In genomic region chr19:55271448-55271847, GRCm38 (mm10) we compare ENCODE assay signal across 10 mouse cellular contexts. TPM values are rescaled to one million over a fixed set of nuclear protein-coding genes. Genes with fewer than 3 reads are reported as not detected.
DNase-seq lines count a peak whose midpoint lies in the region; ATAC-seq lines count a peak whose summit lies in the region.
"Had no signal": no experiment of that assay in that cellular context is flagged by ENCODE, and none has a peak within 500 bp of the region (broad histone marks: within the 10 kb centered on the region; RNA-seq: fewer than 3 reads in every experiment).

No protein-coding gene starts in this region.

- WGBS in liver, embryonic 12.5 days (ENCODE audit: insufficient replicate concordance) = 35% methylated on average over 3 of the region's 3 CpGs
- WGBS in stomach, embryonic 16.5 days = 32% methylated on average over 3 of the region's 3 CpGs

- peak; percentile 54 to 66 for DNase-seq in lung, adult 18-20 months
- no peak for DNase-seq in lung, postnatal 14 days
- peak; percentile 7 for DNase-seq in embryo, embryonic 10.5 days (ENCODE audit: low spot score)
- DNase-seq in cerebellum, postnatal 36 days = no peak
- DNase-seq in B cell, adult 2 months = no peak

- H3K4me2 ChIP-seq in liver, embryonic 12.5 days = 0 out of 2 replicates have a peak overlapping the region, but pooled peaks have one; percentile 1
- no peak overlapping the region for H3K4me2 ChIP-seq in stomach, embryonic 16.5 days (ENCODE audit: low read depth, low read length)
- H3K4me2 ChIP-seq: hindbrain, embryonic 12.5 days; neural tube, embryonic 12.5 days had no signal

- H3K27me3 ChIP-seq in liver, embryonic 12.5 days (replicated peaks) = no peaks in the 10 kb centered on the region
- H3K27me3 ChIP-seq in stomach, embryonic 16.5 days (ENCODE audit: control insufficient read depth, insufficient read depth, low read length) = no peaks in the 10 kb centered on the region
- H3K27me3 ChIP-seq: hindbrain, embryonic 12.5 days; neural tube, embryonic 12.5 days had no signal

- no peak overlapping the region for H3K9ac ChIP-seq in liver, embryonic 12.5 days
- no peak overlapping the region for H3K9ac ChIP-seq in stomach, embryonic 16.5 days (ENCODE audit: low read length)
- H3K9ac ChIP-seq: hindbrain, embryonic 12.5 days; neural tube, embryonic 12.5 days had no signal

- H3K27ac ChIP-seq in liver, embryonic 12.5 days = peak overlapping the region; percentile 74
- H3K27ac ChIP-seq in stomach, embryonic 16.5 days (ENCODE audit: low read length) = peak overlapping the region; percentile 87
- H3K27ac ChIP-seq: heart, embryonic 10.5 days; hindbrain, embryonic 12.5 days; neural tube, embryonic 12.5 days had no signal

- peak; percentile 68 for ATAC-seq in liver, embryonic 12.5 days
- peak; percentile 87 for ATAC-seq in stomach, embryonic 16.5 days (ENCODE audit: insufficient read depth, low FRiP score)

- peaks cover 91% of the 10 kb centered on the region for H3K4me1 ChIP-seq in liver, embryonic 12.5 days
- H3K4me1 ChIP-seq in stomach, embryonic 16.5 days (ENCODE audit: control insufficient read depth, insufficient read depth, low read length) = peaks cover 21% of the 10 kb centered on the region
- H3K4me1 ChIP-seq: neural tube, embryonic 12.5 days had no signal

- no peaks in the 10 kb centered on the region for H3K9me3 ChIP-seq in liver, embryonic 12.5 days (replicated peaks)
- H3K9me3 ChIP-seq in stomach, embryonic 16.5 days (replicated peaks; ENCODE audit: control insufficient read depth, low read length) = no peaks in the 10 kb centered on the region
- H3K9me3 ChIP-seq: heart, embryonic 10.5 days; hindbrain, embryonic 12.5 days; neural tube, embryonic 12.5 days had no signal

- H3K36me3 ChIP-seq in liver, embryonic 12.5 days = peaks cover 67% of the 10 kb centered on the region
- H3K36me3 ChIP-seq in stomach, embryonic 16.5 days (ENCODE audit: control insufficient read depth, insufficient read depth, low read length) = no peaks in the 10 kb centered on the region
- H3K36me3 ChIP-seq: hindbrain, embryonic 12.5 days; neural tube, embryonic 12.5 days had no signal

- no peak overlapping the region for H3K4me3 ChIP-seq in liver, embryonic 12.5 days
- H3K4me3 ChIP-seq in stomach, embryonic 16.5 days (replicated peaks; ENCODE audit: low read length) = no peak overlapping the region
- H3K4me3 ChIP-seq: heart, embryonic 10.5 days; hindbrain, embryonic 12.5 days; neural tube, embryonic 12.5 days had no signal

RNA-seq across cellular contexts. Expression of gene Acsl5, which starts 19.7 kb away (rescaled TPM):
- 110 and 115 TPM in 2 replicates for polyA plus RNA-seq in liver, embryonic 12.5 days (2016; fragmentation: Nextera tagmentation; extraction: Ambion mirVana)
- polyA plus RNA-seq in stomach, embryonic 16.5 days (2015; fragmentation: Nextera tagmentation; extraction: Ambion mirVana) = 145 and 151 TPM in 2 replicates

RNA-seq across cellular contexts. Expression of gene Gucy2g, which starts 30.4 kb away (rescaled TPM):
- 0.04 TPM in 1 of 2 replicates, not detected in the other for polyA plus RNA-seq in liver, embryonic 12.5 days (2016; fragmentation: Nextera tagmentation; extraction: Ambion mirVana)
- 0.05 and 0.11 TPM in 2 replicates for polyA plus RNA-seq in stomach, embryonic 16.5 days (2015; fragmentation: Nextera tagmentation; extraction: Ambion mirVana)
- polyA plus RNA-seq: heart, embryonic 10.5 days; hindbrain, embryonic 12.5 days; neural tube, embryonic 12.5 days had no signal

RNA-seq across cellular contexts. Expression of gene Zdhhc6, which starts 44.4 kb away (rescaled TPM):
- 81.9 and 83.4 TPM in 2 replicates for polyA plus RNA-seq in liver, embryonic 12.5 days (2016; fragmentation: Nextera tagmentation; extraction: Ambion mirVana)
- polyA plus RNA-seq in stomach, embryonic 16.5 days (2015; fragmentation: Nextera tagmentation; extraction: Ambion mirVana) = 85.8 and 92.1 TPM in 2 replicates

RNA-seq across cellular contexts. Expression of gene Vti1a, which starts 44.6 kb away (rescaled TPM):
- polyA plus RNA-seq in liver, embryonic 12.5 days (2016; fragmentation: Nextera tagmentation; extraction: Ambion mirVana) = 23.9 and 24.5 TPM in 2 replicates
- 26.1 and 27.0 TPM in 2 replicates for polyA plus RNA-seq in stomach, embryonic 16.5 days (2015; fragmentation: Nextera tagmentation; extraction: Ambion mirVana)

Comparison
In these comparisons a context has a peak if more than half of its experiments do, and no peak if none do; other contexts are left out.
1. DNase-seq: peak in lung, adult 18-20 months (2 of 2) and embryo, embryonic 10.5 days (single experiment); none in lung, postnatal 14 days (single experiment), cerebellum, postnatal 36 days (0 of 2) and B cell, adult 2 months (0 of 2).